Mouse (Mus musculus) CH12.LX (cell line): ENCODE data around the gene Cgref1. TPM values are rescaled to one million over a fixed set of nuclear protein-coding genes. Genes with fewer than 3 reads are reported as not detected.

Experiments used
- DNase-seq: peaks from one replicate; pipeline ENCODE4 v3.0.0-alpha.2; 2013; ENCODE audit errors: extremely low read depth
- H3K27ac ChIP-seq: 2 replicates; pipeline ENCODE4 v1.5.1; 2012; ENCODE audit warnings: low read depth, mild to moderate bottlenecking, control low read depth, moderate library complexity; ENCODE audit not compliant: insufficient read depth
- H3K27me3 ChIP-seq: replicated peaks from 2 replicates; pipeline ENCODE3; 2012; ENCODE audit warnings: inconsistent platforms
- H3K36me3 ChIP-seq, 2 experiments: replicated peaks in 1 of 2; 2 replicates each; pipeline versions ENCODE3 to v1.6.1; 2012; ENCODE audit warnings: inconsistent platforms in 1 of 2, low read length in 1 of 2, mild to moderate bottlenecking in 1 of 2, mixed read lengths in 1 of 2, moderate library complexity in 1 of 2; ENCODE audit not compliant: control insufficient read depth in 1 of 2, insufficient read depth in 1 of 2
- H3K4me1 ChIP-seq, 2 experiments: 2 replicates each; pipeline ENCODE4 v1.6.1; 2012; ENCODE audit warnings: inconsistent platforms in 1 of 2, moderate library complexity in 1 of 2; ENCODE audit not compliant: insufficient read depth in 2 of 2, control insufficient read depth in 1 of 2
- H3K4me2 ChIP-seq: 2 replicates; pipeline ENCODE4 v1.6.1; 2012; ENCODE audit warnings: low read depth, mild to moderate bottlenecking, control low read depth; ENCODE audit not compliant: poor library complexity, insufficient read depth, severe bottlenecking
- H3K4me3 ChIP-seq, 3 experiments: fragments of 150-350 bp in 1 of 3; sonication (generic) in 1 of 3; replicated peaks in 1 of 3; 2 replicates each; pipeline versions ENCODE3 to v1.5.1; 2011 to 2012; ENCODE audit warnings: low read depth in 2 of 3, low read length in 2 of 3, mild to moderate bottlenecking in 2 of 3, moderate library complexity in 2 of 3, control low read depth in 1 of 3, improper control_type of control experiment in 1 of 3, inconsistent platforms in 1 of 3, mixed read lengths in 1 of 3; ENCODE audit not compliant: poor library complexity in 1 of 3
- H3K79me2 ChIP-seq: replicated peaks from 2 replicates; pipeline ENCODE4 v1.6.1; 2012; ENCODE audit warnings: mild to moderate bottlenecking, moderate library complexity; ENCODE audit not compliant: control insufficient read depth, poor library complexity, insufficient read depth, severe bottlenecking; ENCODE audit errors: extremely low read depth
- H3K9ac ChIP-seq: 2 replicates; pipeline ENCODE4 v1.6.1; 2012; ENCODE audit warnings: low read depth, mild to moderate bottlenecking, control low read depth, moderate library complexity; ENCODE audit not compliant: insufficient read depth
- H3K9me3 ChIP-seq: replicated peaks from 2 replicates; pipeline ENCODE3; 2012; ENCODE audit warnings: low read length, inconsistent platforms, mixed read lengths
- BHLHE40 ChIP-seq: IDR thresholded peaks from 2 replicates; pipeline ENCODE4 v1.6.1; 2011; ENCODE audit warnings: mild to moderate bottlenecking, low read depth, low read length, improper control_type of control experiment
- CHD2 ChIP-seq: IDR thresholded peaks from 2 replicates; pipeline ENCODE4 v1.6.1; 2011; ENCODE audit warnings: low read length, improper control_type of control experiment
- EP300 ChIP-seq: IDR thresholded peaks from 2 replicates; pipeline ENCODE4 v1.6.1; 2011; ENCODE audit warnings: low read length, improper control_type of control experiment
- HCFC1 ChIP-seq: IDR thresholded peaks from 2 replicates; pipeline ENCODE4 v1.6.1; 2012; ENCODE audit warnings: low read depth, mild to moderate bottlenecking, inconsistent platforms, low read length, improper control_type of control experiment
- IRF4 ChIP-seq: IDR thresholded peaks from 2 replicates; pipeline ENCODE4 v1.6.1; 2014; ENCODE audit warnings: low read depth, mild to moderate bottlenecking, inconsistent platforms, low read length, improper control_type of control experiment
- MAFK ChIP-seq: IDR thresholded peaks from 2 replicates; pipeline ENCODE4 v1.6.1; 2011; ENCODE audit warnings: low read length, improper control_type of control experiment; ENCODE audit not compliant: insufficient replicate concordance
- NELFE ChIP-seq: IDR thresholded peaks from 2 replicates; pipeline ENCODE4 v1.6.1; 2011; ENCODE audit warnings: low read depth, low read length, improper control_type of control experiment
- PAX5 ChIP-seq: IDR thresholded peaks from 2 replicates; pipeline ENCODE4 v1.6.1; 2012; ENCODE audit warnings: low read length, inconsistent platforms, mixed read lengths
- SIN3A ChIP-seq: IDR thresholded peaks from 2 replicates; pipeline ENCODE4 v1.6.1; 2012; ENCODE audit warnings: low read length, improper control_type of control experiment, inconsistent platforms
- USF1 ChIP-seq: IDR thresholded peaks from 2 replicates; pipeline ENCODE4 v1.6.1; 2014; ENCODE audit warnings: low read depth, mild to moderate bottlenecking, inconsistent platforms, low read length, improper control_type of control experiment
- ZKSCAN1 ChIP-seq: IDR thresholded peaks from 2 replicates; pipeline ENCODE4 v1.6.1; 2012; ENCODE audit warnings: low read depth, inconsistent platforms, low read length, improper control_type of control experiment, borderline replicate concordance
- dilution Hi-C: fragments of 300-500 bp; cut with MboI; formaldehyde crosslinking; loops from 2 replicates; pipeline ENCODE4 v1.14.3; 2020; ENCODE audit warnings: low sequenced_read_pairs; ENCODE audit not compliant: extremely low pct_unique_long_range_greater_than_20kb, extremely low pct_ligation_motif_present
- in situ Hi-C: fragments of 300-500 bp; cut with MboI; formaldehyde crosslinking; loops from 3 replicates; pipeline ENCODE4 v1.14.3; 2019; ENCODE audit warnings: low sequenced_read_pairs, low pct_ligation_motif_present, low pct_unique_long_range_greater_than_20kb, mixed read lengths
- polyA plus RNA-seq: library from polyadenylated mRNA; unstranded; fragments of >175 nt; gene quantifications from 2 replicates; pipeline ENCODE4 v1.2.1, GENCODE M21; 2012; ENCODE audit warnings: low read depth; ENCODE audit not compliant: insufficient read length
- total RNA-seq, 2 experiments: library from RNA; depleted of rRNA; stranded (reverse); fragments of 300-350 nt in 1 of 2; fragments of >200 nt in 1 of 2; gene quantifications; 2 replicates each; pipeline ENCODE4 v1.2.3; 2012 to 2014

Cgref1 gene
- total and polyA plus RNA-seq, 3 experiments, result not detected

DNA sequence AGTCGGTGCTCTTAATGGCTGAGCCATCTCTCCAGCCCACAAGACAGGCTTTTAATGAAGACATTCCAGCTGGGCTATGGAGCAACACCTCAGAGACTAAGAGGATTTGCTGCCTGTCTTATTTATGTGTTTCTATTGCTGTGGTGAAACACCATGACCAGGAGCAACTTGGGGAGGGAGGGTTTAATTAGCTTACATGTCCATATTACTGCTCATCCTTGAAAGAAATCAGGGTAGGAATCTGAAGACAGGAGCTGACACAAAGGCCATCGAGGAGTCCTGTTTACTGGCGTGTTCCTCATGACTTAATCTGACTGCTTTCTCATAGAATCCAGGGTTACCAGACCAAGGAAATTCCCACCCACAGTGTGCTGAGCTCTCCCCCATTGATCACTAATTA, 18.5 kb upstream of the Cgref1 start:
- Histone ChIP-seq H3K36me3 (peaks cover 0 to 3% of the 10 kb centered on the region in 2 experiments), H3K9ac (no peak overlapping the region), H3K4me2 (no peak overlapping the region), H3K4me1 (peaks cover 6 to 18% of the 10 kb centered on the region in 2 experiments), H3K27ac (no peak overlapping the region), H3K79me2 (peaks cover 8% of the 10 kb centered on the region), H3K4me3 (no peak overlapping the region), H3K27me3 (peaks cover 19% of the 10 kb centered on the region), H3K9me3 (peaks cover 5% of the 10 kb centered on the region)
- DNase-seq, result no peak
- dilution Hi-C loops, result no loop called here
- in situ Hi-C loops, result no loop called here
- TF ChIP-seq IRF4 (no peak), MAFK (no peak), PAX5 (no peak), NELFE (no peak), CHD2 (no peak), EP300 (no peak)

DNA sequence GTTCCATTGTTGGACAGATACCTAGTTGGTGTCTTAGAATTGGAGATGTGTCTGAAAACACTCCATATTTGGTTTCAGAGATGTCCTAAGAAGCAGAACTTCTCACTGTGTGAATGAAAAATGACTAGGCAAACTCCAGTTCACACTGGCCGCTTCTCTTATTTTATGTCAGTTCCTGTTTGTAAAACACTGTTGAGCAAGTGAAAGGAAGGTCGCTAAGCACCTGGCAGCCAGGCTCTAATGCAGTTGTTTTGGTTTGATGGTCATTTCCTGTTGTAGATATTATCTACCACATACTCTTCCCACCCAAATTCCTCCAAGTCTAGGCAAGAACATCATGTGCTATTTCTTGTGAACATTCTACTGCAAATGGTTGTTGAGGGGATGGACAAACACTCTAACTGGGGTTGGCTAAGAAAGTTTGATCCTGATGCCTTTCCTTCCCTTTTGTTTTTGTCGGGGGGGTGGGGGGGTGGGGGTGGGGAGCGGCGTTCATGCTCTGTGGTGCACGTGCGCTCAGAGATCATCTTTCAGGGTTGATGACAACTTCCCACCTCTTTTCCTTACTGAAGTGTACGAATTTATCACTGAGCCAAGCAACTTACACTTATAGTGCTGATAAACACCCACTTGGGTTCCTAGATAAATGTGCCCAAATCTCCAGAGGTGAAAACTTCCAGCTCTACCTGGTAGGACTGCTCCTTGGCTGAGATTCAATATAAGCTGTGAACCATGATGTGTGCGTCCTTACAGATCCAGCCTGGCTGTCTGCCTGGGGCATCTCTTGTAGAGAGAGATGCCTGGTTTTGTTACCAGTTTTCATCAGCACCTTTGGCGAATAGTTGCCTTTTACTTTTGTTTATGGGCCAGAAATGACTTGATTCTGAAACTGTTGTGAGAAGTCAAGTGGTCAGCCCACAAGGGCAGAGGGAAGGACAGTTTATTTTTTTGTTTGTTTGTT, 16.4 kb upstream of the Cgref1 start:
- peak; percentile 35 for DNase-seq
- Histone ChIP-seq H3K79me2 (peaks cover 18% of the 10 kb centered on the region), H3K4me1 (peaks cover 14 to 35% of the 10 kb centered on the region in 2 experiments), H3K27ac (no peak overlapping the region), H3K9ac (no peak overlapping the region), H3K9me3 (peaks cover 10% of the 10 kb centered on the region), H3K27me3 (peaks cover 9% of the 10 kb centered on the region), H3K4me3 (no peak overlapping the region), H3K4me2 (no peak overlapping the region; the same call in 1 of the 2 replicates)
- dilution Hi-C loops (no loop called here), in situ Hi-C loops (no loop called here)
- no peak for TF ChIP-seq ZKSCAN1
- no peak for TF ChIP-seq HCFC1
- TF ChIP-seq BHLHE40, result 0 out of 2 replicates have a peak, but pooled peaks have one; percentile 22
- TF ChIP-seq, all 38 proteins: peak for 1
- peaks cover 15 to 19% of the 10 kb centered on the region in 2 experiments for H3K36me3 ChIP-seq

DNA sequence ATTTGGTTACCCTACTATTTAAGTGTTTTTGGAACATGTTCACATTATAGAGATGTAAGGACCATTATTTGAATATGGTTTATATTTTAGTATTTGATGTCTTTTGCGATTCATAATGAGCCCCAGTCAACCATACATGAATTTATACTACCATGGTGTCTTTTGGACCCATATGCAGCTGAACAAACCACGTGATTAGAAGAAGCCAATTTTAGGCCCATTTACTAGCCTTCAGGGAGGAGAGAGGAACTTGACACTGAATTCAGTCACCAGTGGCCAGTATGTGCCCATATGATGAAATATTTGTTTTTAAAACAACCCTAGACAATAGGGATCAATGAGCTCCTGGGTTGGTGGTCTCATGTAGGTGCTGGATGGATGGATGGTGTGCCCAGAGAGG, 15.4 kb upstream of the Cgref1 start:
- peaks cover 19 to 23% of the 10 kb centered on the region in 2 experiments for H3K36me3 ChIP-seq
- peaks cover 10% of the 10 kb centered on the region for H3K9me3 ChIP-seq
- H3K4me2 ChIP-seq, result no peak overlapping the region
- in situ Hi-C loops (no loop called here), dilution Hi-C loops (no loop called here)
- TF ChIP-seq USF1 (peak; percentile 9; the same call in 1 of the 2 replicates), SIN3A (no peak)
- H3K27ac ChIP-seq, result no peak overlapping the region
- H3K4me3 ChIP-seq, result peak overlapping the region in 1 of 3 experiments; percentile 97
- peaks cover 14 to 35% of the 10 kb centered on the region in 2 experiments for H3K4me1 ChIP-seq
- peak overlapping the region; percentile 75; the same call in 1 of the 2 replicates for H3K9ac ChIP-seq
- DNase-seq, result no peak
- H3K27me3 ChIP-seq, result peaks cover 8% of the 10 kb centered on the region
- H3K79me2 ChIP-seq, result peaks cover 18% of the 10 kb centered on the region
